Comparison of ENCODE assay signal across 8 mouse cellular contexts in the genomic region with DNA sequence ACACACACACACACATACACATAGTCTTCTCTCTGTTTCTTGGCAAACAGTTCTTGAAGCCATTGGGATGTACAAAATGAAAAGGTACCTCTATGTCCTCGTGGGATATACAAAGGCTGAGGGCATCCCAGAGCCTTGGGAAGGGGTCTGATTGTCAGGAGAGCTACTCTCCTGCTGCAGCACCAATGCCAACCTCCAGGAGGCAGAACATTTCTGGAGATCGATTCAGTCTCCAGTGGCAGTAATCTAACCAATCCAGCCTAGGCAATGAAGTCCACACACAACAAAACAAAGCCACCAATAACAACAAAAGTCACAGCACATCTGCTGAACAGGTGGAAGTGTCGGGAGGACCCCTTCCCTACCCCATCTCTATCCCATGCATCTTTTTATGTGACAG. TPM values are rescaled to one million over a fixed set of nuclear protein-coding genes. Genes with fewer than 3 reads are reported as not detected.
A peak's percentile ranks its signal among the peaks of the same experiment; 100 is the strongest.
DNase-seq lines count a peak whose midpoint lies in the region; TF ChIP-seq lines count a peak whose summit lies in the region.

No protein-coding gene starts in this region.

- no peak for TF ChIP-seq POLR2A in brain, embryonic 14.5 days (IDR thresholded peaks at IDR 0.05; ENCODE audit: borderline replicate concordance, extremely low read depth, insufficient read depth, insufficient read length, poor library complexity, severe bottlenecking)

- TF ChIP-seq CTCF in brain, embryonic 14.5 days (IDR thresholded peaks at IDR 0.05; ENCODE audit: borderline replicate concordance, extremely low read depth, insufficient read depth, insufficient read length), result peak; percentile 38; the same call in 1 of the 2 replicates

- intact Hi-C loops in heart, postnatal 36 days (cut with DNase I), result no loop called here

- DNase-seq in kidney, adult 18-20 months, result peak; percentile 51
- DNase-seq in kidney, adult 11 months, result no peak
- DNase-seq in A20 (ENCODE audit: low read depth, low spot score), result peak; percentile 7
- no peak for DNase-seq in brain, embryonic 14.5 days (ENCODE audit: low read depth)
- DNase-seq in kidney, postnatal 25 days, result peak; percentile 55 to 59
- DNase-seq in gastrocnemius, adult 8-10 months (ENCODE audit: low spot score in 2 of 2), result no peak
- no peak for DNase-seq in T-cell, adult 2 months (ENCODE audit: low spot score)
- DNase-seq in heart, postnatal 36 days, result no peak

RNA-seq across cellular contexts. Expression of a gene that starts 38.2 kb away (rescaled TPM):
- polyA plus RNA-seq in brain, embryonic 14.5 days (2012; rRNA removed), result 102 and 118 TPM in 2 replicates
- total RNA-seq in gastrocnemius, adult 8-10 months (2022), result 1 to 10 TPM in 3 of 4 experiments, under 1 TPM in 1; 0.92 to 3.0 (median 1.8) TPM
- total RNA-seq in heart, postnatal 36 days (2021), result 1 to 10 TPM; 5.1 to 5.8 TPM

Comparison
In these comparisons a context has a peak if more than half of its experiments do, and no peak if none do; other contexts are left out.
1. DNase-seq: peak in kidney, adult 18-20 months (single experiment), A20 (single experiment) and kidney, postnatal 25 days (2 of 2); none in kidney, adult 11 months (single experiment), brain, embryonic 14.5 days (single experiment), gastrocnemius, adult 8-10 months (0 of 2), T-cell, adult 2 months (single experiment) and heart, postnatal 36 days (0 of 2).